7 mouse cellular contexts compared by ENCODE assay signal in the genomic region with DNA sequence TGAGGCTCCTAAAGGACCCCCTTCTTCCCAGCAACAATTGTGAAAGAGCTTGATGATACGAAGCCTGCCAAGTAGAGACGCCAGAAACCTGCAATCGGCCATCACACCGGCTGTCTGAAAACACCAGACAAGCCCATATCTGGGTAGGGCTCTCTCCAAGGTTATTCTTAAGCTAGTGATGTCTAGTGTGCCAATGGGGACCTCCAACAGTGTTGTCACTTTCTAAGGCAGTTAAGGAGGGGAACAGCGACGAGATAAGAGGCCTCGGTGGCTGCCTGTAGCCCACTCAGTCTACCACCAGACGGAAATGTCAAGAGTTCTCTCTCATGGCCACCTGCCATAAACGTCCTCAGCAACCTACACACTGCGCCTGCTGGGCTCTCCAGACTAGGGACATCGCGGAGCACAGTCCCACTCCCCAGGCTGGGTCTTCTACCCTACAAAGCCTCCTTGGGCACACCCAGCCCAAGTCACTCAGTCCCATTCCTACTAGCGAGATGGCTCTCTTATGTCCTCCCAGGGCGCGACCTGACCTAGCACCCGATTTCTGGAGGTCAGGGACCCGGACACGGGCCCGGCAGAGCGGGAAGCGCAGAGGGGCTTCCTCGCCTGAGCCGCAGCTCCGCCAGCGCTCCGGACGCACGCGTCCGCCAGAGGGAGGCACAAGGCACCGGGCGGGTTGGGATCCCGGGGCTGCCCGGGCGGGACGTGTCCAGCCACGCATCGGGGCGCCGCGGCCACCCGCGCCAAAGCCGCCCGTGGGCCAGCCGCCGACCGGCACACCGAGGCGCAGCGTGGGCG. TPM values are rescaled to one million over a fixed set of nuclear protein-coding genes. Genes with fewer than 3 reads are reported as not detected.
DNase-seq lines count a peak whose midpoint lies in the region; ATAC-seq and TF ChIP-seq lines count a peak whose summit lies in the region.

No protein-coding gene starts in this region.

- WGBS in forebrain, embryonic 15.5 days: under 1% methylated on average over 52 of the region's 52 CpGs
- 1% methylated on average over 40 of the region's 52 CpGs for WGBS in intestine, embryonic 15.5 days
- WGBS in liver, postnatal 0 days (ENCODE audit: insufficient replicate concordance): 2% methylated on average over 23 of the region's 52 CpGs
- WGBS in neural tube, embryonic 15.5 days: 1% methylated on average over 37 of the region's 52 CpGs

- no peaks in the 10 kb centered on the region for H3K27me3 ChIP-seq in forebrain, embryonic 15.5 days
- no peaks in the 10 kb centered on the region for H3K27me3 ChIP-seq in intestine, embryonic 15.5 days (replicated peaks)
- H3K27me3 ChIP-seq in liver, postnatal 0 days (ENCODE audit: insufficient read depth, low read length): no peaks in the 10 kb centered on the region
- H3K27me3 ChIP-seq in neural tube, embryonic 15.5 days (replicated peaks): no peaks in the 10 kb centered on the region

- H3K4me3 ChIP-seq in forebrain, embryonic 15.5 days: peak overlapping the region; percentile 98
- peak overlapping the region; percentile 97 for H3K4me3 ChIP-seq in intestine, embryonic 15.5 days (replicated peaks)
- H3K4me3 ChIP-seq in liver, postnatal 0 days (ENCODE audit: low read depth, low read length): peak overlapping the region; percentile 90
- peak overlapping the region; percentile 97 for H3K4me3 ChIP-seq in neural tube, embryonic 15.5 days (replicated peaks)

- H3K9ac ChIP-seq in forebrain, embryonic 15.5 days (replicated peaks): peak overlapping the region; percentile 86
- peak overlapping the region; percentile 93 for H3K9ac ChIP-seq in intestine, embryonic 15.5 days
- peak overlapping the region; percentile 91 for H3K9ac ChIP-seq in liver, postnatal 0 days (replicated peaks)
- H3K9ac ChIP-seq in neural tube, embryonic 15.5 days (replicated peaks): peak overlapping the region; percentile 92

- no peaks in the 10 kb centered on the region for H3K9me3 ChIP-seq in forebrain, embryonic 15.5 days
- no peaks in the 10 kb centered on the region for H3K9me3 ChIP-seq in intestine, embryonic 15.5 days
- H3K9me3 ChIP-seq in liver, postnatal 0 days (ENCODE audit: low read length): no peaks in the 10 kb centered on the region
- no peaks in the 10 kb centered on the region for H3K9me3 ChIP-seq in neural tube, embryonic 15.5 days (replicated peaks)

- H3K27ac ChIP-seq in forebrain, embryonic 15.5 days (replicated peaks): peak overlapping the region; percentile 93
- peak overlapping the region; percentile 81 for H3K27ac ChIP-seq in intestine, embryonic 15.5 days
- H3K27ac ChIP-seq in liver, postnatal 0 days (ENCODE audit: low read depth): peak overlapping the region; percentile 81
- peak overlapping the region; percentile 96 for H3K27ac ChIP-seq in neural tube, embryonic 15.5 days (replicated peaks)

- peak; percentile 38 for DNase-seq in A20 (ENCODE audit: low read depth, low spot score)
- DNase-seq in CD8-positive naive resting alpha-beta T cell, adult 2 months (ENCODE audit: low read depth in 2 of 2, low spot score in 2 of 2): peak; percentile 12 to 15
- DNase-seq in cerebellum, adult 18-20 months: peak; percentile 49 to 62
- DNase-seq in liver, postnatal 0 days: peak; percentile 62

- TF ChIP-seq EP300 in liver, postnatal 0 days (IDR thresholded peaks at IDR 0.05; ENCODE audit: low read depth): peak; percentile 29; the same call in 1 of the 2 replicates

- H3K4me1 ChIP-seq in forebrain, embryonic 15.5 days: peaks cover 33% of the 10 kb centered on the region
- H3K4me1 ChIP-seq in intestine, embryonic 15.5 days (replicated peaks): peaks cover 13% of the 10 kb centered on the region; the same call in 1 of the 2 replicates
- H3K4me1 ChIP-seq in liver, postnatal 0 days (ENCODE audit: insufficient read depth): peaks cover 44% of the 10 kb centered on the region
- peaks cover 63% of the 10 kb centered on the region for H3K4me1 ChIP-seq in neural tube, embryonic 15.5 days

- TF ChIP-seq CTCF in liver, postnatal 0 days (IDR thresholded peaks at IDR 0.05; ENCODE audit: low read depth): peak; percentile 35; the same call in 1 of the 2 replicates

- ATAC-seq in forebrain, embryonic 15.5 days (replicated peaks): peak; percentile 60
- peak; percentile 46 for ATAC-seq in intestine, embryonic 15.5 days
- peak; percentile 33 for ATAC-seq in liver, postnatal 0 days
- ATAC-seq in neural tube, embryonic 15.5 days (ENCODE audit: low FRiP score): peak; percentile 51

- H3K4me2 ChIP-seq in forebrain, embryonic 15.5 days (replicated peaks): peak overlapping the region; percentile 67
- H3K4me2 ChIP-seq in intestine, embryonic 15.5 days (replicated peaks): peak overlapping the region; percentile 94
- peak overlapping the region; percentile 80 for H3K4me2 ChIP-seq in liver, postnatal 0 days (ENCODE audit: low read depth, low read length)
- peak overlapping the region; percentile 95 for H3K4me2 ChIP-seq in neural tube, embryonic 15.5 days

- H3K36me3 ChIP-seq in forebrain, embryonic 15.5 days: 0 out of 2 replicates have a peak, but pooled peaks cover 1% of the 10 kb centered on the region
- H3K36me3 ChIP-seq in intestine, embryonic 15.5 days: no peaks in the 10 kb centered on the region
- H3K36me3 ChIP-seq in liver, postnatal 0 days (replicated peaks; ENCODE audit: insufficient read depth, low read length): 0 out of 2 replicates have a peak, but pooled peaks cover 4% of the 10 kb centered on the region
- no peaks in the 10 kb centered on the region for H3K36me3 ChIP-seq in neural tube, embryonic 15.5 days

RNA-seq across cellular contexts. Expression of gene Mical3, which starts 21.4 kb away (rescaled TPM):
- 27.8 and 28.6 TPM in 2 replicates for polyA plus RNA-seq in forebrain, embryonic 15.5 days (2015; fragmentation: Nextera tagmentation; extraction: Ambion mirVana)
- 6.7 and 7.7 TPM in 2 replicates for polyA plus RNA-seq in intestine, embryonic 15.5 days (2015; fragmentation: Nextera tagmentation; extraction: Ambion mirVana)
- 4.0 and 4.5 TPM in 2 replicates for polyA plus RNA-seq in liver, postnatal 0 days (2015; fragmentation: Nextera tagmentation; extraction: Ambion mirVana)
- 30.3 and 35.2 TPM in 2 replicates for polyA plus RNA-seq in neural tube, embryonic 15.5 days (2015; fragmentation: Nextera tagmentation; extraction: Ambion mirVana)

Comparison
In these comparisons a context has a peak if more than half of its experiments do, and no peak if none do; other contexts are left out.
1. Peak in every context shown above with its lines: DNase-seq, ATAC-seq, H3K4me3 ChIP-seq and H3K27ac ChIP-seq.